Mouse (Mus musculus): Measurements from ENCODE around the gene Ttc7. TPM values are rescaled to one million over a fixed set of nuclear protein-coding genes. Genes with fewer than 3 reads are reported as not detected.

Gene Ttc7
- total and polyA plus RNA-seq, 3 experiments = 22.8 to 42.4 TPM; not detected in 1

DNA sequence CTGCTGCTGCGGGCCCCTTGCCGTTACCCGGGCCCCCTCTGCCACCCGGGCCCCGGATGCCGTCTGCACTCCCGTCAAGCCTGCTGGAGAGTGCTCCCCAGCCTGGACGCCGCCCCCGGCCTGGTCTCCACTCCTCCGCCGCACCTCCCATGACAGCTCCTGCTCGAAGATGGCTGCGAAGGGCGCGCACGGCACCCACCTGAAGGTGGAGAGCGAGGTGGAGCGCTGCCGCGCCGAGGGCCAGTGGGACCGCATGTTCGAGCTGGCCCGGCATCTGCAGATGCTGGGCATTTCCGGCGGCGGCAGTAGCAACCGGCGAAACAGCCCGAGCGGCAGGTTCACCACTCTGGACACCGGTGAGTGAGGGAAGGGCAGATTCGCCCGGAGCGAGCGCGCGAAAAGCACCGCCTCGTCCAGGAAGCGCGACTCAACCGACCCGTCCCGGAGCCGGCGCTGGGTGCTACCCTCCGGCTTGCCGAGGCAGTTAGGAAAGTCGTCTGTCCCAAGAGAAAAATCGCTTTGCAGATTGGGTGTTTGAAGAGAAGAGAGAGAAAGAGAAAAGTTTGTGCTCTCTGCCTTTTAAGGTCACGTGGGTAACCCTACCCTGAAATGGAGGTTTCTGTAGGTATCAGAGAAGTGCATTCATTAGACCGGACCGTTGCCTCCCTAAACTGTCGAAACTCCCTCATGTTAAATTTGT, 519 bp downstream of the Ttc7 start (continued):
- TF ChIP-seq GATA1 (IDR thresholded peaks at IDR 0.05; ENCODE audit: low read depth, low read length) (no peak), EP300 (IDR thresholded peaks at IDR 0.05; ENCODE audit: low read depth in 1 of 2, low read length in 2 of 2) (no peak), ELF1 (IDR thresholded peaks at IDR 0.05; ENCODE audit: low read depth, low read length) (no peak), NELFE (IDR thresholded peaks at IDR 0.05; ENCODE audit: low read depth, low read length) (no peak), ZNF384 (IDR thresholded peaks at IDR 0.05; ENCODE audit: low read depth, low read length) (no peak), NRF1 (IDR thresholded peaks at IDR 0.05; ENCODE audit: insufficient read depth, low read depth, low read length, poor library complexity, severe bottlenecking) (no peak), TCF12 (IDR thresholded peaks at IDR 0.05; ENCODE audit: low read depth, low read length) (no peak), POLR2AphosphoS2 (IDR thresholded peaks at IDR 0.05; ENCODE audit: low read length) (no peak)

GRCm38 (mm10) chr17:87283755-87284481, 1.2 kb downstream of the Ttc7 start:
- peak; percentile 83 for DNase-seq (ENCODE audit: low read depth, low spot score)
- Histone ChIP-seq H3K27me3 (ENCODE audit: control insufficient read depth in 1 of 2, insufficient read depth in 2 of 2, low read length in 2 of 2) (no peaks in the 10 kb centered on the region), H3K79me2 (ENCODE audit: control insufficient read depth, insufficient read depth, low read length, poor library complexity) (peaks cover 12% of the 10 kb centered on the region), H3K9me3 (replicated peaks; ENCODE audit: insufficient read depth, low read length) (no peaks in the 10 kb centered on the region), H3K9ac (ENCODE audit: control insufficient read depth, low read depth, low read length, poor library complexity, severe bottlenecking) (peak overlapping the region; percentile 88), H3K27ac (ENCODE audit: control insufficient read depth, low read depth, low read length) (peak overlapping the region; percentile 71), H3K36me3 (ENCODE audit: control insufficient read depth in 1 of 2, insufficient read depth in 2 of 2, low read length in 2 of 2) (peaks cover 0 to 4% of the 10 kb centered on the region in 2 experiments; a peak in 1 of 4 replicates), H3K4me3 (ENCODE audit: control insufficient read depth in 1 of 2, insufficient read depth in 1 of 2, low read depth in 2 of 2, low read length in 2 of 2) (peak overlapping the region; percentile 79 to 93), H3K4me1 (ENCODE audit: control insufficient read depth in 1 of 2, insufficient read depth in 2 of 2, low read length in 2 of 2) (peaks cover 0 to 9% of the 10 kb centered on the region in 2 experiments; a peak in 2 of 4 replicates)
- TF ChIP-seq POLR2A (IDR thresholded peaks at IDR 0.05; ENCODE audit: control insufficient read depth in 1 of 2, insufficient read depth in 1 of 2, low read depth in 1 of 2, low read length in 2 of 2, poor library complexity in 1 of 2) = peak; percentile 45 to 74; a peak in 2 of 4 replicates
- TF ChIP-seq E2F4 (IDR thresholded peaks at IDR 0.05; ENCODE audit: borderline replicate concordance, low read depth, low read length) = no peak
- TF ChIP-seq MAX (IDR thresholded peaks at IDR 0.05; ENCODE audit: low read length) = no peak
- TF ChIP-seq NELFE (IDR thresholded peaks at IDR 0.05; ENCODE audit: low read depth, low read length) = peak; percentile 46
- TF ChIP-seq SIN3A (IDR thresholded peaks at IDR 0.05; ENCODE audit: low read length) = peak; percentile 19; the same call in 1 of the 2 replicates
- no peak; the same call in 1 of the 2 replicates for TF ChIP-seq TBP (IDR thresholded peaks at IDR 0.05; ENCODE audit: low read depth, low read length)

- Histone ChIP-seq H3K36me3 (ENCODE audit: control insufficient read depth in 1 of 2, insufficient read depth in 2 of 2, low read length in 2 of 2) (peaks cover 0 to 4% of the 10 kb centered on the region in 2 experiments; a peak in 1 of 4 replicates), H3K27me3 (ENCODE audit: control insufficient read depth in 1 of 2, insufficient read depth in 2 of 2, low read length in 2 of 2) (no peaks in the 10 kb centered on the region), H3K79me2 (ENCODE audit: control insufficient read depth, insufficient read depth, low read length, poor library complexity) (peaks cover 12% of the 10 kb centered on the region), H3K4me3 (ENCODE audit: control insufficient read depth in 1 of 2, insufficient read depth in 1 of 2, low read depth in 2 of 2, low read length in 2 of 2) (no peak overlapping the region), H3K9ac (ENCODE audit: control insufficient read depth, low read depth, low read length, poor library complexity, severe bottlenecking) (no peak overlapping the region), H3K4me1 (ENCODE audit: control insufficient read depth in 1 of 2, insufficient read depth in 2 of 2, low read length in 2 of 2) (peaks cover 0 to 9% of the 10 kb centered on the region in 2 experiments; a peak in 2 of 4 replicates), H3K27ac (ENCODE audit: control insufficient read depth, low read depth, low read length) (no peak overlapping the region), H3K9me3 (replicated peaks; ENCODE audit: insufficient read depth, low read length) (no peaks in the 10 kb centered on the region)
- no peak for DNase-seq (ENCODE audit: low read depth, low spot score)
- TF ChIP-seq CHD1 (IDR thresholded peaks at IDR 0.05; ENCODE audit: low read depth, low read length) (no peak), TCF12 (IDR thresholded peaks at IDR 0.05; ENCODE audit: low read depth, low read length) (no peak), MYC (IDR thresholded peaks at IDR 0.05; ENCODE audit: low read depth, low read length) (no peak), ZMIZ1 (IDR thresholded peaks at IDR 0.05; ENCODE audit: low read depth, low read length) (no peak), MXI1 (IDR thresholded peaks at IDR 0.05; ENCODE audit: low read depth, low read length) (no peak), SMC3 (IDR thresholded peaks at IDR 0.05; ENCODE audit: low read depth, low read length) (no peak), ETS1 (IDR thresholded peaks at IDR 0.05; ENCODE audit: low read depth, low read length) (no peak), TBP (IDR thresholded peaks at IDR 0.05; ENCODE audit: low read depth, low read length) (no peak), NELFE (IDR thresholded peaks at IDR 0.05; ENCODE audit: low read depth, low read length) (no peak), MAX (IDR thresholded peaks at IDR 0.05; ENCODE audit: low read length) (no peak), E2F4 (IDR thresholded peaks at IDR 0.05; ENCODE audit: borderline replicate concordance, low read depth, low read length) (no peak), RAD21 (IDR thresholded peaks at IDR 0.05; ENCODE audit: low read depth, low read length) (no peak), MYB (IDR thresholded peaks at IDR 0.05; ENCODE audit: low read depth, low read length) (no peak), SIN3A (IDR thresholded peaks at IDR 0.05; ENCODE audit: low read length) (no peak), TAL1 (IDR thresholded peaks at IDR 0.05; ENCODE audit: low read length) (no peak), USF2 (IDR thresholded peaks at IDR 0.05; ENCODE audit: borderline replicate concordance in 1 of 2, insufficient read depth in 1 of 2, low read depth in 1 of 2, low read length in 2 of 2) (no peak), MEF2A (IDR thresholded peaks at IDR 0.05; ENCODE audit: extremely low read depth, insufficient replicate concordance, low read depth, low read length, poor library complexity, severe bottlenecking) (no peak), POLR2AphosphoS5 (IDR thresholded peaks at IDR 0.05; ENCODE audit: borderline replicate concordance, low read depth, low read length) (no peak)
Observed at GRCm38 (mm10) chr17:87284482-87285040, 1.9 kb downstream of the Ttc7 start.

Data from MEL (cell line).